Mouse (Mus musculus): Measurements from ENCODE around the gene Ttll6. TPM values are rescaled to one million over a fixed set of nuclear protein-coding genes. Genes with fewer than 3 reads are reported as not detected.

Gene Ttll6
- polyA plus RNA-seq, 1 experiment = 0.28 TPM

- Histone ChIP-seq H3K27me3 (ENCODE audit: control insufficient read depth, insufficient read depth, low read length) (peaks cover 63% of the 10 kb centered on the region), H3K4me3 (ENCODE audit: control insufficient read depth, insufficient read depth, low read length) (no peak overlapping the region), H3K27ac (ENCODE audit: control insufficient read depth, insufficient read depth, low read length) (no peak overlapping the region), H3K36me3 (ENCODE audit: control insufficient read depth, insufficient read depth, low read length) (no peaks in the 10 kb centered on the region), H3K4me1 (replicated peaks; ENCODE audit: control insufficient read depth, insufficient read depth, low read length) (peaks cover 2% of the 10 kb centered on the region; the same call in 1 of the 2 replicates)
- WGBS = 3% methylated on average over 12 of the region's 12 CpGs
- TF ChIP-seq POLR2A (IDR thresholded peaks at IDR 0.05; ENCODE audit: control insufficient read depth, extremely low read depth, insufficient read depth, low read length, poor library complexity) (no peak), CTCF (IDR thresholded peaks at IDR 0.05; ENCODE audit: borderline replicate concordance, control insufficient read depth, extremely low read depth, insufficient read depth, low read length, poor library complexity) (no peak)
- peak; percentile 31 for DNase-seq
These were observed 65.1 kb downstream of the Ttll6 start for GRCm38 (mm10) chr11:96198642-96199041.

GRCm38 (mm10) chr11:96199181-96200086 lies 65.8 kb downstream of the Ttll6 start:
- H3K27me3 ChIP-seq (ENCODE audit: control insufficient read depth, insufficient read depth, low read length) = peaks cover 58% of the 10 kb centered on the region
- TF ChIP-seq CTCF (IDR thresholded peaks at IDR 0.05; ENCODE audit: borderline replicate concordance, control insufficient read depth, extremely low read depth, insufficient read depth, low read length, poor library complexity) = no peak
- no peak for TF ChIP-seq POLR2A (IDR thresholded peaks at IDR 0.05; ENCODE audit: control insufficient read depth, extremely low read depth, insufficient read depth, low read length, poor library complexity)
- H3K27ac ChIP-seq (ENCODE audit: control insufficient read depth, insufficient read depth, low read length) = no peak overlapping the region
- WGBS = 4% methylated on average over 22 of the region's 22 CpGs
- H3K4me1 ChIP-seq (replicated peaks; ENCODE audit: control insufficient read depth, insufficient read depth, low read length) = peaks cover 2% of the 10 kb centered on the region; the same call in 1 of the 2 replicates
- DNase-seq = no peak
- H3K4me3 ChIP-seq (ENCODE audit: control insufficient read depth, insufficient read depth, low read length) = no peak overlapping the region
- H3K36me3 ChIP-seq (ENCODE audit: control insufficient read depth, insufficient read depth, low read length) = no peaks in the 10 kb centered on the region

- Histone ChIP-seq H3K27me3 (ENCODE audit: control insufficient read depth, insufficient read depth, low read length) (peaks cover 55% of the 10 kb centered on the region), H3K36me3 (ENCODE audit: control insufficient read depth, insufficient read depth, low read length) (no peaks in the 10 kb centered on the region), H3K4me1 (replicated peaks; ENCODE audit: control insufficient read depth, insufficient read depth, low read length) (peaks cover 2% of the 10 kb centered on the region; the same call in 1 of the 2 replicates), H3K4me3 (ENCODE audit: control insufficient read depth, insufficient read depth, low read length) (no peak overlapping the region), H3K27ac (ENCODE audit: control insufficient read depth, insufficient read depth, low read length) (no peak overlapping the region)
- WGBS = 2% methylated on average over 14 of the region's 14 CpGs
- TF ChIP-seq POLR2A (IDR thresholded peaks at IDR 0.05; ENCODE audit: control insufficient read depth, extremely low read depth, insufficient read depth, low read length, poor library complexity) (no peak), CTCF (IDR thresholded peaks at IDR 0.05; ENCODE audit: borderline replicate concordance, control insufficient read depth, extremely low read depth, insufficient read depth, low read length, poor library complexity) (no peak)
- DNase-seq = no peak
These were observed 66.6 kb downstream of the Ttll6 start for GRCm38 (mm10) chr11:96200183-96200655.

- Histone ChIP-seq H3K4me1 (replicated peaks; ENCODE audit: control insufficient read depth, insufficient read depth, low read length) (peaks cover 2% of the 10 kb centered on the region; the same call in 1 of the 2 replicates), H3K27ac (ENCODE audit: control insufficient read depth, insufficient read depth, low read length) (no peak overlapping the region), H3K36me3 (ENCODE audit: control insufficient read depth, insufficient read depth, low read length) (no peaks in the 10 kb centered on the region), H3K4me3 (ENCODE audit: control insufficient read depth, insufficient read depth, low read length) (no peak overlapping the region), H3K27me3 (ENCODE audit: control insufficient read depth, insufficient read depth, low read length) (peaks cover 52% of the 10 kb centered on the region)
- DNase-seq = no peak
- TF ChIP-seq CTCF (IDR thresholded peaks at IDR 0.05; ENCODE audit: borderline replicate concordance, control insufficient read depth, extremely low read depth, insufficient read depth, low read length, poor library complexity) = no peak
- TF ChIP-seq POLR2A (IDR thresholded peaks at IDR 0.05; ENCODE audit: control insufficient read depth, extremely low read depth, insufficient read depth, low read length, poor library complexity) = no peak
These were observed 68.2 kb downstream of the Ttll6 start for GRCm38 (mm10) chr11:96201741-96202140.

- Histone ChIP-seq H3K4me3 (ENCODE audit: control insufficient read depth, insufficient read depth, low read length) (no peak overlapping the region), H3K27ac (ENCODE audit: control insufficient read depth, insufficient read depth, low read length) (no peak overlapping the region), H3K36me3 (ENCODE audit: control insufficient read depth, insufficient read depth, low read length) (no peaks in the 10 kb centered on the region), H3K27me3 (ENCODE audit: control insufficient read depth, insufficient read depth, low read length) (peaks cover 52% of the 10 kb centered on the region), H3K4me1 (replicated peaks; ENCODE audit: control insufficient read depth, insufficient read depth, low read length) (peaks cover 2% of the 10 kb centered on the region; the same call in 1 of the 2 replicates)
- no peak for DNase-seq
- 7% methylated on average over 14 of the region's 14 CpGs for WGBS
- no peak for TF ChIP-seq POLR2A (IDR thresholded peaks at IDR 0.05; ENCODE audit: control insufficient read depth, extremely low read depth, insufficient read depth, low read length, poor library complexity)
- TF ChIP-seq CTCF (IDR thresholded peaks at IDR 0.05; ENCODE audit: borderline replicate concordance, control insufficient read depth, extremely low read depth, insufficient read depth, low read length, poor library complexity) = no peak
These were observed 69.0 kb downstream of the Ttll6 start for GRCm38 (mm10) chr11:96202401-96203081.

GRCm38 (mm10) chr11:96203182-96203788 lies 69.7 kb downstream of the Ttll6 start:
- DNase-seq = no peak
- no peak overlapping the region for H3K27ac ChIP-seq (ENCODE audit: control insufficient read depth, insufficient read depth, low read length)
- peaks cover 48% of the 10 kb centered on the region for H3K27me3 ChIP-seq (ENCODE audit: control insufficient read depth, insufficient read depth, low read length)
- TF ChIP-seq POLR2A (IDR thresholded peaks at IDR 0.05; ENCODE audit: control insufficient read depth, extremely low read depth, insufficient read depth, low read length, poor library complexity) = no peak
- H3K4me1 ChIP-seq (replicated peaks; ENCODE audit: control insufficient read depth, insufficient read depth, low read length) = peaks cover 2% of the 10 kb centered on the region; the same call in 1 of the 2 replicates
- no peaks in the 10 kb centered on the region for H3K36me3 ChIP-seq (ENCODE audit: control insufficient read depth, insufficient read depth, low read length)
- no peak overlapping the region for H3K4me3 ChIP-seq (ENCODE audit: control insufficient read depth, insufficient read depth, low read length)
- 6% methylated on average over 37 of the region's 37 CpGs for WGBS
